Mouse (Mus musculus) lung, postnatal 36 days (tissue): ENCODE measurements at regions not wholly inside any gene's neighbourhood (a gene's known extent, or its start where the extent isn't known, plus 50 kb on each side); places are given as distances from the start of the nearest gene placed in this dataset.

Source experiments
- DNase-seq: peaks from one replicate; pipeline ENCODE4 v3.0.0; 2022; ENCODE audit warnings: mixed read lengths

GRCm38 (mm10) chr3:50761766-50762165 lies 318.4 kb upstream of the Slc7a11 start:
- no peak for DNase-seq

GRCm38 (mm10) chr3:50758106-50758505 lies 314.7 kb upstream of the Slc7a11 start:
- no peak for DNase-seq

- DNase-seq, result no peak
These were observed 293.8 kb upstream of the Slc7a11 start for GRCm38 (mm10) chr3:50737173-50737572.

- DNase-seq, result no peak
These were observed 275.6 kb upstream of the Slc7a11 start for GRCm38 (mm10) chr3:50719035-50719434.

GRCm38 (mm10) chr3:50713463-50713862 lies 270.0 kb upstream of the Slc7a11 start:
- no peak for DNase-seq

GRCm38 (mm10) chr3:50709415-50709989 lies 266.1 kb upstream of the Slc7a11 start:
- no peak for DNase-seq

- no peak for DNase-seq
These were observed 263.3 kb upstream of the Slc7a11 start for GRCm38 (mm10) chr3:50706707-50707106.

GRCm38 (mm10) chr3:50694904-50695680 lies 251.7 kb upstream of the Slc7a11 start:
- DNase-seq, result no peak

- DNase-seq, result peak; percentile 15
These were observed 251.1 kb upstream of the Slc7a11 start for GRCm38 (mm10) chr3:50694497-50694896.

- DNase-seq, result no peak
These were observed 248.9 kb upstream of the Slc7a11 start for GRCm38 (mm10) chr3:50692306-50692705.

- no peak for DNase-seq
These were observed 247.3 kb upstream of the Slc7a11 start for GRCm38 (mm10) chr3:50690750-50691149.

GRCm38 (mm10) chr3:50689375-50689774 lies 246.0 kb upstream of the Slc7a11 start:
- no peak for DNase-seq

GRCm38 (mm10) chr3:50687755-50688154 lies 244.3 kb upstream of the Slc7a11 start:
- DNase-seq, result no peak

- no peak for DNase-seq
These were observed 235.2 kb upstream of the Slc7a11 start for GRCm38 (mm10) chr3:50678611-50678988.

GRCm38 (mm10) chr3:50677953-50678610 lies 234.7 kb upstream of the Slc7a11 start:
- DNase-seq, result no peak

- DNase-seq, result no peak
These were observed 232.4 kb upstream of the Slc7a11 start for GRCm38 (mm10) chr3:50675769-50676168.

- no peak for DNase-seq
These were observed 231.6 kb upstream of the Slc7a11 start for GRCm38 (mm10) chr3:50674860-50675566.

- no peak for DNase-seq
These were observed 221.9 kb upstream of the Slc7a11 start for GRCm38 (mm10) chr3:50665316-50665715.

- no peak for DNase-seq
These were observed 217.6 kb upstream of the Slc7a11 start for GRCm38 (mm10) chr3:50660966-50661365.

- DNase-seq, result no peak
These were observed 217.2 kb upstream of the Slc7a11 start for GRCm38 (mm10) chr3:50660566-50660965.

GRCm38 (mm10) chr3:50657890-50658289 lies 214.5 kb upstream of the Slc7a11 start:
- no peak for DNase-seq

GRCm38 (mm10) chr3:50654441-50654840 lies 211.0 kb upstream of the Slc7a11 start:
- no peak for DNase-seq

- no peak for DNase-seq
These were observed 208.9 kb upstream of the Slc7a11 start for GRCm38 (mm10) chr3:50652265-50652664.
